Mouse (Mus musculus): ENCODE measurements around the gene Enpp1. TPM values are rescaled to one million over a fixed set of nuclear protein-coding genes. Genes with fewer than 3 reads are reported as not detected.

Enpp1 gene
- total and polyA plus RNA-seq, 2 experiments from 2014 or later: 3.0 to 3.5 TPM

GRCm38 (mm10) chr10:24702698-24703097 lies 9.3 kb downstream of the Enpp1 start:
- no peak overlapping the region for H3K9ac ChIP-seq (replicated peaks; ENCODE audit: low read length, poor library complexity, severe bottlenecking)
- no peaks in the 10 kb centered on the region for H3K9me3 ChIP-seq (ENCODE audit: low read length)
- DNase-seq (ENCODE audit: low spot score) (peak; percentile 53), ATAC-seq (ENCODE audit: low FRiP score) (no peak)
- H3K4me3 ChIP-seq (ENCODE audit: low read depth, low read length): no peak overlapping the region
- H3K36me3 ChIP-seq (ENCODE audit: insufficient read depth, low read length): no peaks in the 10 kb centered on the region
- no peak for TF ChIP-seq CTCF (IDR thresholded peaks at IDR 0.05)
- H3K27me3 ChIP-seq (ENCODE audit: insufficient read depth, low read length): no peaks in the 10 kb centered on the region
- H3K27ac ChIP-seq (ENCODE audit: low read depth, low read length): no peak overlapping the region
- no peak overlapping the region for H3K4me2 ChIP-seq (ENCODE audit: low read depth, low read length, poor library complexity, severe bottlenecking)
- 88% methylated on average over 2 of the region's 2 CpGs for WGBS
- no peaks in the 10 kb centered on the region for H3K4me1 ChIP-seq (ENCODE audit: insufficient read depth, low read length)

GRCm38 (mm10) chr10:24698131-24698775 lies 13.7 kb downstream of the Enpp1 start:
- Histone ChIP-seq H3K36me3 (ENCODE audit: insufficient read depth, low read length) (no peaks in the 10 kb centered on the region), H3K4me3 (ENCODE audit: low read depth, low read length) (no peak overlapping the region), H3K4me2 (ENCODE audit: low read depth, low read length, poor library complexity, severe bottlenecking) (no peak overlapping the region), H3K4me1 (ENCODE audit: insufficient read depth, low read length) (no peaks in the 10 kb centered on the region), H3K27ac (ENCODE audit: low read depth, low read length) (no peak overlapping the region), H3K9me3 (ENCODE audit: low read length) (no peaks in the 10 kb centered on the region), H3K27me3 (ENCODE audit: insufficient read depth, low read length) (no peaks in the 10 kb centered on the region), H3K9ac (replicated peaks; ENCODE audit: low read length, poor library complexity, severe bottlenecking) (no peak overlapping the region)
- ATAC-seq (ENCODE audit: low FRiP score) (0 out of 2 replicates have a peak, but pooled peaks have one; percentile 31), DNase-seq (ENCODE audit: low spot score) (peak; percentile 24)
- no peak for TF ChIP-seq CTCF (IDR thresholded peaks at IDR 0.05)
- WGBS: 79% methylated on average over 6 of the region's 6 CpGs

- Histone ChIP-seq H3K9ac (replicated peaks; ENCODE audit: low read length, poor library complexity, severe bottlenecking) (no peak overlapping the region), H3K27me3 (ENCODE audit: insufficient read depth, low read length) (no peaks in the 10 kb centered on the region), H3K9me3 (ENCODE audit: low read length) (no peaks in the 10 kb centered on the region), H3K4me3 (ENCODE audit: low read depth, low read length) (no peak overlapping the region), H3K27ac (ENCODE audit: low read depth, low read length) (no peak overlapping the region), H3K4me1 (ENCODE audit: insufficient read depth, low read length) (no peaks in the 10 kb centered on the region), H3K4me2 (ENCODE audit: low read depth, low read length, poor library complexity, severe bottlenecking) (no peak overlapping the region), H3K36me3 (ENCODE audit: insufficient read depth, low read length) (no peaks in the 10 kb centered on the region)
- no peak for ATAC-seq (ENCODE audit: low FRiP score)
- TF ChIP-seq CTCF (IDR thresholded peaks at IDR 0.05): no peak
- WGBS: 93% methylated on average over 3 of the region's 3 CpGs
- no peak for DNase-seq (ENCODE audit: low spot score)
Measured at GRCm38 (mm10) chr10:24696761-24697160, 15.2 kb downstream of the Enpp1 start.

GRCm38 (mm10) chr10:24695786-24696185 lies 16.2 kb downstream of the Enpp1 start:
- no peak overlapping the region for H3K4me3 ChIP-seq (ENCODE audit: low read depth, low read length)
- DNase-seq (ENCODE audit: low spot score) (no peak), ATAC-seq (ENCODE audit: low FRiP score) (no peak)
- TF ChIP-seq CTCF (IDR thresholded peaks at IDR 0.05): no peak
- no peak overlapping the region for H3K27ac ChIP-seq (ENCODE audit: low read depth, low read length)
- no peaks in the 10 kb centered on the region for H3K9me3 ChIP-seq (ENCODE audit: low read length)
- H3K36me3 ChIP-seq (ENCODE audit: insufficient read depth, low read length): no peaks in the 10 kb centered on the region
- 81% methylated on average over 5 of the region's 5 CpGs for WGBS
- H3K9ac ChIP-seq (replicated peaks; ENCODE audit: low read length, poor library complexity, severe bottlenecking): no peak overlapping the region
- no peaks in the 10 kb centered on the region for H3K27me3 ChIP-seq (ENCODE audit: insufficient read depth, low read length)
- H3K4me2 ChIP-seq (ENCODE audit: low read depth, low read length, poor library complexity, severe bottlenecking): no peak overlapping the region
- no peaks in the 10 kb centered on the region for H3K4me1 ChIP-seq (ENCODE audit: insufficient read depth, low read length)

GRCm38 (mm10) chr10:24682518-24683104 lies 29.3 kb downstream of the Enpp1 start:
- Histone ChIP-seq H3K9ac (replicated peaks; ENCODE audit: low read length, poor library complexity, severe bottlenecking) (no peak overlapping the region), H3K36me3 (ENCODE audit: insufficient read depth, low read length) (no peaks in the 10 kb centered on the region), H3K4me2 (ENCODE audit: low read depth, low read length, poor library complexity, severe bottlenecking) (no peak overlapping the region), H3K4me1 (ENCODE audit: insufficient read depth, low read length) (no peaks in the 10 kb centered on the region), H3K9me3 (ENCODE audit: low read length) (no peaks in the 10 kb centered on the region), H3K27me3 (ENCODE audit: insufficient read depth, low read length) (no peaks in the 10 kb centered on the region), H3K4me3 (ENCODE audit: low read depth, low read length) (no peak overlapping the region), H3K27ac (ENCODE audit: low read depth, low read length) (no peak overlapping the region)
- DNase-seq (ENCODE audit: low spot score): peak; percentile 49
- WGBS: 70% methylated on average over 7 of the region's 7 CpGs
- ATAC-seq (ENCODE audit: low FRiP score): no peak
- no peak for TF ChIP-seq CTCF (IDR thresholded peaks at IDR 0.05)

GRCm38 (mm10) chr10:24677681-24678080 lies 34.3 kb downstream of the Enpp1 start:
- no peak overlapping the region for H3K4me2 ChIP-seq (ENCODE audit: low read depth, low read length, poor library complexity, severe bottlenecking)
- no peak for DNase-seq (ENCODE audit: low spot score)
- TF ChIP-seq CTCF (IDR thresholded peaks at IDR 0.05): no peak
- H3K27me3 ChIP-seq (ENCODE audit: insufficient read depth, low read length): no peaks in the 10 kb centered on the region
- WGBS: 92% methylated on average over 18 of the region's 18 CpGs
- no peak overlapping the region for H3K27ac ChIP-seq (ENCODE audit: low read depth, low read length)
- no peaks in the 10 kb centered on the region for H3K36me3 ChIP-seq (ENCODE audit: insufficient read depth, low read length)
- no peaks in the 10 kb centered on the region for H3K9me3 ChIP-seq (ENCODE audit: low read length)
- no peak for ATAC-seq (ENCODE audit: low FRiP score)
- no peak overlapping the region for H3K4me3 ChIP-seq (ENCODE audit: low read depth, low read length)
- no peak overlapping the region for H3K9ac ChIP-seq (replicated peaks; ENCODE audit: low read length, poor library complexity, severe bottlenecking)
- no peaks in the 10 kb centered on the region for H3K4me1 ChIP-seq (ENCODE audit: insufficient read depth, low read length)

Data from midbrain, postnatal 0 days (tissue).